Mouse (Mus musculus) adrenal gland, postnatal 14 days (tissue): ENCODE data around the gene Arrdc5. TPM values are rescaled to one million over a fixed set of nuclear protein-coding genes. Genes with fewer than 3 reads are reported as not detected.
A peak's percentile ranks its signal among the peaks of the same experiment; 100 is the strongest.

ENCODE experiments used
- DNase-seq: peaks from one replicate; pipeline ENCODE4 v3.0.0; 2021; ENCODE audit warnings: mixed read lengths
- long read RNA-seq, 2 experiments: library from polyadenylated mRNA; stranded (forward); transcript quantifications; one replicate each; pipeline ENCODE4 v2.0.0; 2021
- total RNA-seq: library from RNA; stranded (reverse); gene quantifications from 2 replicates; pipeline ENCODE4 v1.2.3, GENCODE M21; 2021

Gene Arrdc5
- not detected in 2 replicates for total RNA-seq
- long read RNA-seq, experiment 1 = 0 reads
- long read RNA-seq, experiment 2 = 0 reads

DNA sequence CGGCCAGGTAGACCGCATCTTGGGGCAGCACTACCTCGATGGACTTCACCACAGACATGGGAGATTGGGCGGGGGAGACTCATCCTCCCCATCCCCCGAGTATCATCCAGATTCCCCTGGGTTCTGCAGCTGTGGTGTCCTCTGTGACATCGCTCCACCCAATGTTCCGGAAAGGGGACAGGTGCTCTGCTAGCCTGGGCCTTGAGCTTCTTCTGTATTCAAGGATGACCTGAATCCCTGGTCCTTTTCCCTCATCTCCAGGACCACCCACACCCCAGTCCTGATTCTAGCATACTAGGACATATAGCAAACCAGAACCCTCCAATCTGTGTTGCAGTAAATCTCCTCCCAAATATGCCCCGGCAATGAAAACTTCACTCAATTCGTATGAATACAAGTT is at the start of gene Arrdc5:
TSS of gene Arrdc5 (minus strand) at position 101 of the 400 bp plus-strand sequence.
- DNase-seq = no peak

- no peak for DNase-seq
These were observed 48.5 kb upstream of the Arrdc5 start for GRCm38 (mm10) chr17:56348586-56348985.

DNA sequence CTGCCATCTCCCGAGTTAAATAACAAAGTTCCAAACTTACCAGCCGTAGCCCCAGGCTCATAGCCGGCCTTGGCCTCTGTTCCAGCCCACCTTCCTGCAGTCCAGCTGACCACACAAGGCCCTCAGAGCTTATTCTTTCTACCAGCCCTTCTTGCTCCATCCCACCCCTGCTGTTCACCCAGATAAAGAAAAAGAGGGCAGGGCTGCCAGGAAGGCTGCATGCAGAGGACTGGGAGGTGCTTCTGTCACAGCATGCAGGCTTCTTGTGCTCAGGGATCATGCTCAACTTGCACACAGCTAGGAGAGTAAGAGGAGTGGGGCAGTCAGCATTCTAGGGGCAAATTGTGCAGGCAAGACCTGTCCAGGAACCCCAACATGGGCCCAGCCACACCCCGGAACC is 48.0 kb upstream of the Arrdc5 start:
- no peak for DNase-seq

- no peak for DNase-seq
These were observed 45.3 kb upstream of the Arrdc5 start for GRCm38 (mm10) chr17:56345364-56345763.

DNA sequence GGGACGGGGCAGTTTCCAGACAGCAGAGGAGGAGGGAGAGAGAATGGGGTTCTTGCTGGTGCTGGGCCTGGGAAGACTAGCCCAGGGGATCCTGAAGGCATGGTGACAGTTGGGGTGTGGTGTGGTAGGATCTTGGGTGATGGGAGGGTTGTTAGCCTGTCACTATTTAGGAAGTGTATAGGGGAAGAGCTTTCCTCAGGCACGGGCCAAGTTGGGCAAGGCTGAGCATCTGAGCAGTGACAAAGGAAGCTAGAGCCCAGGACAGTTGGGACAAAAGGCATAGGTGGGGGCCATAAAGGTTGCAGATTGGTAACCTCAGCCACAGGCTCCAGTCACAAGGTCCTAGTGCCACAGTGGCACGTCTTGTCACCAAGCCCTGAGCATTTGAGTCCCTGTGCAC is 43.4 kb upstream of the Arrdc5 start:
- DNase-seq = no peak

- no peak for DNase-seq
These were observed 40.6 kb upstream of the Arrdc5 start for GRCm38 (mm10) chr17:56340717-56341116.

DNA sequence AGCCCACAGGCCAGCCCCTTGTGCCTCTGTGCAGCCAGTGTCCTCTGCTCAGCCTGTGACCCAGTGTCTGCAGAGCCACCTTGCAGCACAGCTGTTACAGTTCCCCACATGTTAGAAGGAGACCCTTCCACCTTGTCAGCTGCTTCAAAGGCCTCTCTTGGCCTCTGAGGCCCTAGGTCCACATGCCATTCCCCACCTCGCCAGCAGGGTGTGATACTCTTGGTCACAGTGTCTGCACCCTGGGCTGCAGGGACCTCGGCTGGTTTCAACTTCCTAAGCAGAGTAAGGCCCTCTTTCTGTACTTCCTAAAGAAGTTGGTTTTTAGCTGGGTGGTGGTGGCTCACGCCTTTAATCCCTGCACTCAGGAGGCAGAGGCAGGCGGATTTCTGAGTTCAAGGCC is 38.8 kb upstream of the Arrdc5 start:
- DNase-seq = peak; percentile 70

DNA sequence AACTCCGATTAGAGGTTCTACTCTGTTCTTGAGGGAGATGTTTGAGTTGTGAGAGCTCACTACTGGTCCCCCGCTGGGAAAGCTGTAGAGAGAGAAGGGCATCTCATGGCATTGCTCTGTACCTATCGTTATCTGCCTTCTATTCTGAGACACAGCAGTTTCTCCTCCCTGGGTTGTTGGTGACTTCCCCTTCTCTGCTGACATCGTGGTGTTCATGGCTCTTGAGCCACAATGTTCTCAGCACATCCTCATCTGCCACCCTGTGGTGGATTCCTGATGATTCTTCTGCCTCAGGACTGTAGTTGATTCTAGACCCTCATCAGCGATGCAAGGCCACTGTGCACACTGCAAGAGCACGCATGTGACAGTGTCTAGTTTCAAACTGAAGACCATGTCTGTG is 37.7 kb upstream of the Arrdc5 start:
- DNase-seq = no peak

DNA sequence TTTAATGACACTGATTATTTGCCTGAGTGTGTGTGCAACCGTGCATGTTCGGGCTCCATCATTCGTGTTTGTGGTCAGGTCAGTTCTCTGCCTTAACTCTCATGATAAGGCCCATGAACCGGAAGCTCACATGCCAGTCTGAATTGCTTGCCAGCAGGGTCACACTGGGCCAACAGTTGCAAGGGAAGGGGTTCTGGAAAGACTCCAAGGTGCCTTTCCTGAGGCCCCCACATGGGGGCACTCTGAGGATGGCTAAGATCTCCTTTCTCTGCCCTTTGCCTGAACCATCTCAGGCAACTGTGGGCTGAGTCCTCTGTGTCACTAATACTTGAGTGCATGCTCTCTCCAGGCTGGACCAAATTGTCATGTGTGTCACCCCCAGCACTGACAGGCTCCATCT is 37.1 kb upstream of the Arrdc5 start:
- DNase-seq = peak; percentile 79

GRCm38 (mm10) chr17:56332987-56333386 is 32.9 kb upstream of the Arrdc5 start:
- DNase-seq = no peak

GRCm38 (mm10) chr17:56331256-56331655 is 31.2 kb upstream of the Arrdc5 start:
- peak; percentile 75 for DNase-seq

- DNase-seq = no peak
These were observed 30.3 kb upstream of the Arrdc5 start for GRCm38 (mm10) chr17:56330345-56330744.

DNA sequence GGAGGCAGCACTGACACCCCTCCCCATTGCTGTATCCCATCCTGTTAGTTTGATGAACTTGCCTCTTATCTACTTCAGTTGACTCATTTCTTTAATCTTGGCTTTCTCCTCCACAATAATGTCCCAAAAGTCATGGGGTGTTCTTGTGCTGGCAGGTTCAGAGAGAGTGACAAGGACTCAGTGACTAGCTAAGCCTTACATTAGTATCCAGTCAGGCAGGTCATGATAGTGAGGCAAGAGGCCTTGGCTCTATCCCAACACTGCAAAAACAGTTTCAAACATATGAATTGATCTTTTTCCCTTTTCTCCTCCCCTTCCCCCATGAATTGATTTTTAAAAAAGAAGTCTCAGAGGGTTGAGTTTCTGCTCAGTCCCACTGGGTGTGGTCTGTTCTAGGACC is 29.2 kb upstream of the Arrdc5 start:
- DNase-seq = peak; percentile 43

- DNase-seq = no peak
These were observed 26.4 kb upstream of the Arrdc5 start for GRCm38 (mm10) chr17:56326153-56327147.

- DNase-seq = peak; percentile 100
These were observed 25.5 kb upstream of the Arrdc5 start, which contains the start of gene Kdm4b for GRCm38 (mm10) chr17:56325450-56326152. Kdm4b (plus strand) TSS chr17:56326062.

- no peak for DNase-seq
These were observed 24.3 kb upstream of the Arrdc5 start for GRCm38 (mm10) chr17:56324419-56324818.

- no peak for DNase-seq
These were observed 9.3 kb upstream of the Arrdc5 start for GRCm38 (mm10) chr17:56309191-56309945.

DNA sequence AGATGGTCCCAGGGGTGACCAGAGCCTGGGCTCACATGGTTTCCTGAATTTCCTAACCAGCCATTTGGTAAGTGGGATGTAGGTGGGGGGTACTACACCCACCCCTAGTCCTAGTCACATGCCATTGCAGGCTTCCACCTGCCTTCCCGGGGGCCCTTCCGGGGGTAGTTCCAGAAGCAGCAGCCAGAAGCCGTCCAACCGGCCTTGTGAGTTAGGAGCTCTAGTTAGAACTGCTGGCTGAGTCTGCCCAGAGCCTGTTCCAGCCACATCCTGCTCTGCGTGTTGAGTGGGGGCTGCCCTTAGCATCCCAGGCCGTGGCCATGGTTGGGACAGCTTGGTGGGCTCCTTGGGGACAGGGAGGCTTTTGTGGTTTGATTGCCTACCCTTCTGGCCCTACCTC is 8.0 kb upstream of the Arrdc5 start:
- DNase-seq = no peak

- peak; percentile 40 for DNase-seq
These were observed 5.7 kb upstream of the Arrdc5 start for GRCm38 (mm10) chr17:56305826-56306225.

DNA sequence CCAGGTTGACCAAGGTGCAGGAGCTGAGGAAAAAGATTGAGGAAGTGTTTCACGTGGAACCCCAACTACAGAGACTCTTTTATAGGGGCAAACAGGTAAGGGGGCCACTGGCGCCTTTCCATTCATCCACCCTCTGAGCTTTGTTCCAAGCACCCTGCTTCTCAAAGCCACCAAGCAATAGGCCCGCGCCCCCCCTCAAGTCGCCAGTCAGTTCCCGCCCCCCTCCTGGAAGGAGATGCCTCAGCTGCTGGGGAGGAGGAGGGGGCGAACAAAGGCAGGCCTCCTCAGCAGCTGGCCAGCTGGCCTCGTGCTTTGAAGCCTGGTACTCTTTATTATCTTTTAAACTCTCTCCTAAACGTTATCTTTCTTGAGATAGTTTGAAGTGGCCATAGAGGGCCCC is 5.1 kb upstream of the Arrdc5 start:
- no peak for DNase-seq

- no peak for DNase-seq
These were observed 4.6 kb upstream of the Arrdc5 start for GRCm38 (mm10) chr17:56304718-56305117.

DNA sequence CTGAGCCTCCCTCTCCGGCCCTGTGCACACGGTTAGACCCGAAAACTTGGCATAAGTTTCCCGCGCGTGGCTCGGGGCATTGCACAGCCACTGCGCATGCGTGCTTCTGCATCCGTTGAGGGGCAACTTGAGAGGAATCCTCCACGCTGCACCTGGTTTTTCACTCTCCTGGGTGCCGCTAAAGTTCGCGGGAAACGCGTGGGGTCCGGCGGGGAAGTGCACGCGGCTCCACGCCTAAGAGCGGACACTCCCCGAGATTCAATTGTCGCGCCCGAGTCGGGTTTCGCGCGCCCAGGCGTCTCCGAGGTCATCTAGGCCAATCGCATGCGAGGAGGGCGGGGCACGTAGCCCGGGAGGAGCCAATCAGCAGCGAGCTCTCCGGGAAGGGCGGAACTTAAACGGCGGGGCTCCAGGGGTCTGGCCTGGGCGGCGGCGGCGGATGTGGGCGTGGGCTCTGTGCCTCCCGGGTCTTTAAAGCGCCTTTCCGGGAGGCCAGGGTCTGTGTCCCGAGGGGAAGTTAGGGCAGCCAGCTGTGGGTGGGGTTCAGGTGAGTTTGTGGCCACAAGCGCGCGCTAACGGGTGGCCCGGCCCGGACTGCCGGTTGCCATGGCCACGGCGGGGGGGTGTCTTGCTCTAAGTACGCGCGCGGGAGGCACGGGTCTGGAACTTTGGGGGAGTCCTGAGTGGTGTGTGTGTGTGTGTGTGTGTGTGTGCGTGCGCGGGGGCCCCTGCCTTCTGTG is 3.9 kb upstream of the Arrdc5 start:
- peak; percentile 98 for DNase-seq
